Mouse (Mus musculus): ENCODE data around the gene Wdr74. TPM values are rescaled to one million over a fixed set of nuclear protein-coding genes. Genes with fewer than 3 reads are reported as not detected.
"Not testable (repeated sequence)": the region's sequence is repeated elsewhere in the genome, so short reads cannot be mapped to it uniquely, and the experiment has no call there.

Gene Wdr74
- polyA plus RNA-seq, 1 experiment from 2014 or later: 77.3 TPM

DNA sequence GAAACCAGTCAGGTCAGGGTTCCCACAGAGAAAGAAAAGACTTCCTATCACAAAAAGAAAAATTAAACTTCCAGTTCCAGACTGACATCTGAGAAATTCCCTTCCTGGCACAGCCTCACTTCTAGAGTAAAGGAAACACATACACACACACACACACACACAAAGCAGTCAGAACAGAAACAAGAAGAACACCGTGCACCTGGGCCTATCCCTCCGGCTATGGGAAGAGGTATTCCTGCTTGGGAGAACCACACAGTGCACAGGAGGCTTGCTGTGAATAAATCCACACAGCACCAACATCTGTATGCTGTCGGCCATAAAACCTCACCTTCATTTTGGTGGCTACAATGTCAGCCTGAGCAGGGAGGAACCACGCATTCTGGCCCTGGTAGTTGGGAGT, 24.1 kb upstream of the Wdr74 start:
- Histone ChIP-seq H3K27ac (no peak overlapping the region), H3K4me1 (replicated peaks) (peaks cover 31% of the 10 kb centered on the region), H3K4me3 (replicated peaks) (peak overlapping the region; percentile 84; the same call in 1 of the 2 replicates), H3K9me3 (no peaks in the 10 kb centered on the region), H3K36me3 (peaks cover 35% of the 10 kb centered on the region), H3K9ac (no peak overlapping the region), H3K27me3 (replicated peaks) (no peaks in the 10 kb centered on the region), H3K4me2 (replicated peaks) (peak overlapping the region; percentile 77)
- ATAC-seq: no peak
- WGBS: 61% methylated on average over 4 of the region's 4 CpGs

DNA sequence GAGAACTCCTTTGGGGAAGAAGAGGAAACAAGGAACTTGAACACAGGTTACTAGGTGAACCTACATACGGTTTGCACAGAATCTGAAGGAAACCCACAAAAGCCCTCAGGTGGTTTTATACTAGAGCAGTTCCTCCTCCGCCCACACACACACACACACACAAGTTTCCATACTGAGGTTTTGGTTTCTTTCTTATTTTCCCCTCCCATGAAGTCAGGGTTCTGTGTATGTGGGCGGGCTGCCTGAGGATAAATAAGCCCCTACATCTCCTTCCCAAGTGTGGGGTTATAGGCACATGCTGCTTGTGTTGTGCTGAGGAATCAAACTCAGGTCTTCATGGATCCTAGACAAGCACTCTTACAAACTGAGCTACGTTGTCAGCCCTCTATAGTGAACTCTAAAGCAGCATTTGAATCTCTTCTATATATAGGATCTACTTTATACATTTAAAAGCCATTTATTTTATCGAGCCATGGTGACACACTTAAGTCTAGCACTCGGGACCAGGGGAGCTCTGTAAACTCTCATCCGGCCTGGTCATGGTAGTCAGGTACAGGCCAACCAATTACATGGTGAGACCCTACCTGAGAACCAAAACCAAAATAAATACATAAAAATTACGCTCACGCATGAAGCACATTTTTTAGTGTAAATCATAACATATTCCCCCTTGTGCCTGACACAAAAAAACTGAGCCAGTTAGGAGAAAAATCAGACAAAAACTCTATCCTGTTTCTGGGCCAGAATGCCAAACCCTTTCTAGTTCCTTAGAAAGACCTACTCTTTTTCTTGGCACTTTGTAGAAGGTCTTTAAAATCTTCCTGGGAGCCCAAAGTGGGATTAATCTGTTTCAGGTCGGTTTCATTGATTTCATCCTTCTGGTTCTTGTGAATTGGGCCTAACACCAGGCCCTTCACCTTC, 23.4 kb upstream of the Wdr74 start:
- peak overlapping the region; percentile 84 for H3K4me3 ChIP-seq (replicated peaks)
- no peak for ATAC-seq
- H3K36me3 ChIP-seq: peaks cover 29% of the 10 kb centered on the region
- H3K27ac ChIP-seq: peak overlapping the region; percentile 95
- WGBS: 49% methylated on average over 10 of the region's 10 CpGs
- H3K4me2 ChIP-seq (replicated peaks): peak overlapping the region; percentile 77
- peak overlapping the region; percentile 92 for H3K9ac ChIP-seq
- H3K4me1 ChIP-seq (replicated peaks): peaks cover 31% of the 10 kb centered on the region
- no peaks in the 10 kb centered on the region for H3K27me3 ChIP-seq (replicated peaks)
- H3K9me3 ChIP-seq: no peaks in the 10 kb centered on the region

DNA sequence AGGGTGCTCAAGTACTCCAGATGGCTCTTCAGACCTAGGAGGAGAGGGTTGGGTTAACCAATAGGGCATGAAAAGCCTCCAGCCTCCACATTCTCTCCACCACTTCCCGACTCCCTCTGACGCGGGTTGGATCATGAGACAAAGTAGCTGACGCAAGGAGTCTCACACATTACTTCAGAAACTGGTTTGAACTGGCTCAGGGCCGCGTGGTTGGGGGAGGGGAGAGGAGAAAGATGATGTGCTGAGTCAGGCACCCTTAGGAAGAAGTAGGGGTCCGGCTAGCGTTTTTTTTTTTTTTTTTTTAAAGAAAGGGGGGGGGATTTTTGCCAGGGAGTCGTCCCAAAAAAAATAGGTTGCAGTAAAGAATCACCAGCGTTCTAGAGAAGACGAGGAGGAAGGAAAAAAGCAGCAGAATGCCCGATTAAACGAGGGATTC, 22.7 kb upstream of the Wdr74 start:
- peak; percentile 68 for ATAC-seq
- Histone ChIP-seq H3K9me3 (no peaks in the 10 kb centered on the region), H3K36me3 (peaks cover 25% of the 10 kb centered on the region), H3K4me2 (replicated peaks) (peak overlapping the region; percentile 77), H3K4me3 (replicated peaks) (peak overlapping the region; percentile 84), H3K27ac (peak overlapping the region; percentile 95), H3K4me1 (replicated peaks) (peaks cover 31% of the 10 kb centered on the region), H3K27me3 (replicated peaks) (no peaks in the 10 kb centered on the region), H3K9ac (peak overlapping the region; percentile 92)
- under 1% methylated on average over 13 of the region's 13 CpGs for WGBS

DNA sequence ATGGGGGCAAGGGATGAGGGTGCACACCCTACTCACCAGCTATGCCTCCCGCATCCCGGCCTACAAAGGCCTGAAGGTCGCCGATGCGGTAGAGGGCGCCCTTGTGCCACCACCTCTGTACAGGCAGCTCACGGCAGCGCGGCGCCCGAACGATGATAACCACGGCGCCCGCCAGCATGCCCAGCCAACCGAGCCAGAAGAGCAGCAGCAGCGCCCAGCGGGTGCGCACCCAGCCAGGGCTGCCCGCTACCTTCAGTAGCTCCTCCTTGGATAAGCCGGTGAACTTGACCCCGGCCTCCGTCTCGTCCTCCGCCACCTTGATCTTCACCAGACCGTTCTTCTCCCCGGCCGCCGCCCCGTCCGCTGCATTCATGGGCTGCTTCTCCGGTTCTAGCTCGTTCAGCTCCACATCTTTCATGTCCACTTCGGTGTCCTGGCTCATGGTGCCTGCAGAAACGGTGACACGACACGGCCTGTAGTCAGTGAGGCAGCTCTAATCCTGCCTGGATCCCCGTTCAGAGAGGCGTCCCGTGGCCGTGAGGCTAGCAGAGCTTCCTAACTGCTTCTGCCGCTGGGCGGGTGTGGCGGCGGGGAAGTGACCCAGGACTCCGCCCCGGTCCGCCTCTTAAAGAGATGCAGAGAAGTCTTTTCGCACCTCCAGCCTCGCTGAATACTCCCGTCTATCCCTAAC, 22.2 kb upstream of the Wdr74 start:
- H3K27me3 ChIP-seq (replicated peaks): no peaks in the 10 kb centered on the region
- 0% methylated on average over 51 of the region's 51 CpGs for whole genome bisulfite sequencing
- ATAC-seq: peak; percentile 93

DNA sequence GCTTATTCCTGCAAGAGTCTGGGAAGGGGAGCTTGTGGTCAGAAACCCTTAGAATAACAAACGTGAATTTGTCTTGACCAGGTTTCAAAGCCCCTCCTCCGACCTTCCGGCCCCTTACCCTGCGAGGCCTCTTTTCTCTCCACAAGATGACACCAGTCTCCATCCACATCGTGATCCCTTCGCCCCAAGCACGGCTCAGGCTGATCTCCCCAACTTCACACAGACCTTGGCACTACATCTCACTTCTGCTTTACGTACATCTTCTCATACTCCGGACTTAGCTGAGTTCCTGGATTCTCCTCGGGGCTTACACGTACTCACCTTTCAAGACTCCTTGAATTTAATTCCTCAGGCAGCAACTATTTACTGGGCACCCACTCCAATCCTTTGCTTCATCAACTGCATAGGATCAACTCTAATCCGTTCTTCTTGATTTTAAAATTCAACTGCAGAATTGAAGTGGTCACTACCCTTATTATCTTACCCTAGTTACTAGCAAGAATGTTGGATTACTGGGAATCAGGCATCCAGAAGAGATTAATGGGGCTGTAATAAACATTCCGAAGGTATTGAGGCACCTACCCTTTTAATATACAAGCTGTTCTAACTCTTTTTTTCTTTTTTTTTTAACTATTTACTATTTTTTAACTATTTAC, 21.5 kb upstream of the Wdr74 start:
- peaks cover 31% of the 10 kb centered on the region for H3K4me1 ChIP-seq (replicated peaks)
- peak; percentile 21 for ATAC-seq
- H3K36me3 ChIP-seq: peaks cover 13% of the 10 kb centered on the region
- peak overlapping the region; percentile 84 for H3K4me3 ChIP-seq (replicated peaks)
- H3K4me2 ChIP-seq (replicated peaks): peak overlapping the region; percentile 77
- 7% methylated on average over 13 of the region's 13 CpGs for WGBS
- peak overlapping the region; percentile 95 for H3K27ac ChIP-seq
- peak overlapping the region; percentile 92 for H3K9ac ChIP-seq
- no peaks in the 10 kb centered on the region for H3K9me3 ChIP-seq
- no peaks in the 10 kb centered on the region for H3K27me3 ChIP-seq (replicated peaks)

More for the DNA sequence above, 22.2 kb upstream of the Wdr74 start:
- H3K36me3 ChIP-seq: peaks cover 20% of the 10 kb centered on the region
- no peaks in the 10 kb centered on the region for H3K9me3 ChIP-seq
- H3K4me1 ChIP-seq (replicated peaks): peaks cover 31% of the 10 kb centered on the region
- peak overlapping the region; percentile 95 for H3K27ac ChIP-seq
- peak overlapping the region; percentile 77 for H3K4me2 ChIP-seq (replicated peaks)
- peak overlapping the region; percentile 92 for H3K9ac ChIP-seq
- H3K4me3 ChIP-seq (replicated peaks): peak overlapping the region; percentile 84

DNA sequence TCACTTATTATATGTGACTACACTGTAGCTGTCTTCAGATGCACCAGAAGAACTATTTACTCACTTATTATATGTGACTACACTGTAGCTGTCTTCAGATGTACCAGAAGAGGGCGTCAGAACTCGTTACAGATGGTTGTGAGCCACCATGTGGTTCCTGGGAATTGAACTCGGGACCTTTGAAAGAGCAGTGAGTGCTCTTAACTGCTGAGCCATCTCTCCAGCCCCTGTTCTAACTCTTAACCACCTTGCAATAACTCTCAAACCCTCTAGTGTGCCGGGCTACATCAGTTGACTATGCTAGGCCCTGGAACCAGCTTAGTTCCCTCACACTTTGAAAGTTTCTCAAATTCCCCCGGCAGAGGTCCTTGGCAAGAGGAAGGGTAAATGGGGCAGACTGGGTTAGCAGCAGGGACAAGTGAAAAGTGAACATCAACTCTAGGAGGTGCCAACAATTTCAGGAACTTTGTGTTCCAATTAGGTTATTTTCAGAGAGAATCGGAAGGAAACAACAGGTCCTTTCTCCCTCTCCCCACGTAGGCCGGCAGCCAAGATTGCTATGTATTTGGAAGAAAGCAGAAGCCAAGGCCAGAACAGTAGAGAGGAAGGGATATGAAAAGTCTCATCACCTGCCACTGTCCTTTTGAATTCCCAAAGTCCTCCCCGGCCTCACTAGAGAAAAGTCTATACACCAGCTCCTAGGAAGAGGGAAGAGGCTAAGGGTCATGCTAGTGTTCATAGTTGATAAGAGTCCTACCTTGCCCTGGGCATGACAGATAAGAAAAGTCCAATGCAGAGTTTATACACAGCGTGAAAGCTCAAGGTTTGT, 20.8 kb upstream of the Wdr74 start:
- H3K27me3 ChIP-seq (replicated peaks): no peaks in the 10 kb centered on the region
- 75% methylated on average over 10 of the region's 10 CpGs for WGBS
- ATAC-seq: peak; percentile 19; the same call in 1 of the 2 replicates

DNA sequence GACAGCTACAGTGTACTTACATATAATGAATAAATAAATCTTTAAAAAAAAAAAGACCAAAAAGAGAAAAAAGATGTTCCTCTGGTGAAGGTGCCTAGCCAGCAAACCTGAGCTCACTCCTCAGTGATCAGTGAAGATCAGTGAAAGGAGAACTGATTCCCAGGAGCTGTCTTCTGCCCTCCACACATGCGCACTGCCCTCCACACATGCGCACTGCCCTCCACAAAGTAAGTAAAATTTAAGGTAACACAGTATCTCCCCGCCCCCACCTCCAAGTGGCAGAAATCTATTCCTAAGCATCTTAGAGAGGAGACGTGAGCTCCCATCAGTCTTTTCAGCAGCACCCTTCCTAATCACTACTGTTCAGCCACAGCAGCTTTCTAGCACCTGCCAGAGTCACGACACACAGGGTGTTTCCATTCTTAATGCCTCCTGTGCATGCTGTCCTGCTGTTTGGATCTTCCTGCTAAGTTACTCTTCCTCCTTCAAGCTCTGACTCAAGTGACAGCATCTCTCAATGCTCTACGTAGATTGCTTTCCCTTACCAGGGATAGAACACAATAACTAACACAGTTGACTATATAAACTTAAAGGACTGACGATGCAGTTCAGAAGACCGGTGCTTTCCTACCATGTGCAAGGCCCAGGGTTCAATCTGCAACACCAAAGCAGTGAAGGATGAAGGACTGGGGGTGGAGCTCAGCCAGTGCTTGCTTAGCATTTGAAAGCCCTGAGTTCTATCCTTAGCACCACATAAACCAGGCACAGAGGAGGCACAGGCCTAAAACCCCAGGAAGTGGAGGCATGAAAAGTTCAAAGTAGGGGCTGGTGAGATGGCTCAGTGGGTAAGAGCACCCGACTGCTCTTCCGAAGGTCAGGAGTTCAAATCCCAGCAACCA, 19.5 kb upstream of the Wdr74 start:
- Histone ChIP-seq H3K9me3 (no peaks in the 10 kb centered on the region), H3K4me3 (replicated peaks) (no peak overlapping the region), H3K36me3 (peaks cover 3% of the 10 kb centered on the region; the same call in 1 of the 2 replicates), H3K27me3 (replicated peaks) (no peaks in the 10 kb centered on the region), H3K4me2 (replicated peaks) (no peak overlapping the region), H3K9ac (no peak overlapping the region), H3K27ac (no peak overlapping the region), H3K4me1 (replicated peaks) (peaks cover 14% of the 10 kb centered on the region)
- WGBS: 78% methylated on average over 10 of the region's 10 CpGs
- ATAC-seq: no peak

More for the DNA sequence above, 20.8 kb upstream of the Wdr74 start:
- peaks cover 26% of the 10 kb centered on the region for H3K4me1 ChIP-seq (replicated peaks)
- H3K27ac ChIP-seq: peak overlapping the region; percentile 27; the same call in 1 of the 2 replicates
- no peaks in the 10 kb centered on the region for H3K9me3 ChIP-seq
- no peak overlapping the region for H3K9ac ChIP-seq
- 0 out of 2 replicates have a peak overlapping the region, but pooled peaks have one; percentile 5 for H3K4me2 ChIP-seq (replicated peaks)
- H3K36me3 ChIP-seq: peaks cover 5% of the 10 kb centered on the region
- H3K4me3 ChIP-seq (replicated peaks): no peak overlapping the region

DNA sequence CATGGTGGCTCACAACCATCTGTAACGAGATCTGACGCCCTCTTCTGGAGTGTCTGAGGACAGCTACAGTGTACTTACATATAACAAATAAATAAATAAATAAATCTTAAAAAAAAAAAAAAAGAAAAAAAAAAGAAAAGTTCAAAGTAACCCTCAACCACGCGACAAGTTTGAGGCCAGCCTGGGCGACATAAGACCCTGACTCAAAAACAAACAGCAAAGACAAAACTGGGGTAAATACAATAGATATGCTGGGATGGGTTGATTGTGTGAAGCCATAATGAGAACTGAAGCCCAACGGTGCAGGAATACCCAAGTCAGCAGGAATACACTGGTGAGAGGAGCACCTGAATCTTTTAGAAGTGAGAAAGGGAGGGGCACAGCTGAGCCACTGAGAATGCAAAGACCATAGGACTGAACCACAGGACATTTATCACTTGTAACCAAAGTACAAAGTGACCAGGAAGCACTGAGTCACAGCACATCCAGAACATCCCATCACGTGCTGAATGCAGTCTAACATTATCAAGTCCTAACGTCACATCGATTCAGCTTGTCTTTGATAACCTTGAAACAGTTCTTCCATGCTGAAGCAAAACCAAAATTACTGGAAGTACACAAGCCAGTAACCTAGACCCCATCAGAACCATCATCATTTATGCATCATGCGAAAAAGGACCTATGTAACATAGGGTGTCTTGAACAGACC, 18.7 kb upstream of the Wdr74 start:
- Histone ChIP-seq H3K9ac (no peak overlapping the region), H3K9me3 (no peaks in the 10 kb centered on the region), H3K4me1 (replicated peaks) (peaks cover 12% of the 10 kb centered on the region), H3K4me3 (replicated peaks) (no peak overlapping the region), H3K27me3 (replicated peaks) (no peaks in the 10 kb centered on the region), H3K36me3 (no peaks in the 10 kb centered on the region), H3K4me2 (replicated peaks) (no peak overlapping the region), H3K27ac (no peak overlapping the region)
- 68% methylated on average over 10 of the region's 10 CpGs for WGBS
- ATAC-seq: no peak

DNA sequence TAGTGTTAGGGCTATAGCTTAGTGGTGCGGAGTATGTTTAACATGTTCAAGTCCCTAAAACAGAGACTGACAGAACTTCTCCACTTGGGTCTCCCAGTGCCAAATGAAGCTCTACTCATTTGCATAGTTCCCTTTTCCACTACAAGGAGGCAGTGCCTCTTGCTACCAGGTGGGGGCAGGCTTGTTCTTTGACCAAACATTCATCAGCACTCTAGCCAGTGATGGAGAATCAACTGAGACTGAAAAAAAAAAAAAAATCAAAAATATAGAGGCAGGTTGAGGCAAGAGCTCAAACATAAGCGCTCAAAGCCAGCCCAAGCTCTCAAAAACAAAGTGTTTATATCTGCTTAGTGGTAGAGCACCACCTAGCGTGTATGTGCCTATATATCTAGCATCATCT, 17.3 kb upstream of the Wdr74 start:
- H3K27me3 ChIP-seq (replicated peaks): no peaks in the 10 kb centered on the region
- 78% methylated on average over 3 of the region's 3 CpGs for WGBS
- no peak overlapping the region for H3K27ac ChIP-seq
- H3K4me1 ChIP-seq (replicated peaks): peaks cover 11% of the 10 kb centered on the region
- no peak for ATAC-seq
- no peaks in the 10 kb centered on the region for H3K36me3 ChIP-seq
- no peak overlapping the region for H3K9ac ChIP-seq
- no peak overlapping the region for H3K4me2 ChIP-seq (replicated peaks)
- H3K4me3 ChIP-seq (replicated peaks): no peak overlapping the region
- H3K9me3 ChIP-seq: no peaks in the 10 kb centered on the region

DNA sequence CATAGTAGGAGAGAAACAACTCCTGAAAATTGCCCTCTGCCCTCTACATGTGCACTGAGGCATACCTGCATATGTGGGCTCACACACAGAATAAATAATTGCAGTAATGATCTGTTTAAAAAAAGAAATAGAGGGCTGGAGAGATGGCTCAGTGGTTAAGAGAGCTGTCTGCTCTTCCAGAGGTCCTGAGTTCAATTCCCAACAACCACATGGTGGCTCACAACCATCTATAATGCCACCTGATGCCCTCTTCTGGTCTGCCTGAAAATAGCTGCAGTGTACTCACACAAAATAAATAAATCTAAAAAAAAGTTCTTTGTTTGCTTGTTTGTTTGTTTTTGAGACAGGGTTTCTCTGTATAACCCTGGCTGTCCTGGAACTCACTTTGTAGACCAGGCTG, 16.6 kb upstream of the Wdr74 start:
- not testable (repeated sequence) for H3K4me2 ChIP-seq (replicated peaks); ATAC-seq; H3K4me1 ChIP-seq (replicated peaks); H3K9me3 ChIP-seq; H3K9ac ChIP-seq; H3K36me3 ChIP-seq; H3K4me3 ChIP-seq (replicated peaks); H3K27me3 ChIP-seq (replicated peaks); H3K27ac ChIP-seq

All from intestine, embryonic 15.5 days (tissue).